Mouse (Mus musculus): ENCODE results near the gene Cmtm8.

GRCm38 (mm10) chr9:114844017-114844662 lies at the start of gene Cmtm8:
- TF ChIP-seq ZNF384 (IDR thresholded peaks at IDR 0.05; ENCODE audit: low read depth, low read length) (no peak), ZC3H11A (IDR thresholded peaks at IDR 0.05; ENCODE audit: borderline replicate concordance, low read depth, low read length) (no peak), CHD2 (IDR thresholded peaks at IDR 0.05; ENCODE audit: low read depth, low read length) (no peak), MAFK (IDR thresholded peaks at IDR 0.05; ENCODE audit: insufficient read depth, low read depth, low read length) (no peak)

All from ES-E14 (cell line).